Mouse (Mus musculus) CD4-positive helper T cell, adult 2 months (primary cell): ENCODE data around the gene Slc16a7.

Source experiments
- DNase-seq: peaks from one replicate; pipeline ENCODE4 v3.0.0-alpha.2; 2012; ENCODE audit warnings: low read depth, missing footprints, low spot score

Slc16a7 gene

DNA sequence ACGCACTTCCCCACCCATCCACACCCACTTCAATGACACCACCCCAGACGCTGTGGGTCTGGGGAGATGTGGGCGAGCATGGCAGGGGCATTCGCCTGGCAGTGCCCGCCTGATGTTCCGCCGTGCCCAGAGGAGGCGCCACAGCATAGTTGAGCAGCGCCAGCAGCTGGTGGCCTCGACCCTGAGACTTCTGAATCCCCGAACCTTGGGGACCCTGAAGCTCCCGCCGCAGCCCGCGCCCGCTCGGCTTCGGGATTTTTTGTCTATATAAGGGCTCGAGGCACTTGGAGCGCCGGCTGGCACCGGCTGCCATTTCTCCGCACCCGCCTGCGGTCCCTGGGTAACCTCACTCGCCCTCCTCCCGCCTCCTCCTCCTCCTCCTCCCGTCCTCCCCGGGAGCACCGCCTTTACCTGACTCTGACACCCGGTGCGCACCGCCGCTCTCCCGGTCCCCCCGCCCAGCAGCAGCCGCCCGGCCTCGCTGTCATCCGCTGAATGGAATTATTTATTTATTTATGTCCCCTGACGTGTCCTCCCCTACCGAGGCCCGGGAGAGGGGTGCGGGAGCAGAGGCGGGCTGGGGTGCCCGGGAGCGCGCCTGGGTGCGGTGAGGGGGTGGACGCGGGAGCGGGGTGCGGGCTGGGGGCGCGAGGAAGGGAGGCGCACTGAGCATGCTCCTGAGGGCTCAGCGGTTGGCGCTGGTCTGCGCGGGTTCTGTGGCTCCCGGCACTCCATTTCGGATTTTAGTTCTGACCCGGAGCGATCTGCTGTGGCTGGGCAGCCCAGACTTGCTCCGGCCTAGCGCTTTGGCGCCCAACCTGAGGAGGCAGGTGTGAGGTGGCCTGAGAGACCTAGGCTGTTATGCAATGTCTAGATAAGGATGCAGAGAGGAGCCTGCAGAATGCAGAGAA, at the start of gene Slc16a7:
Slc16a7 (minus strand) TSS at position 590 of the 911 bp plus-strand sequence.
- peak; percentile 21 for DNase-seq

DNA sequence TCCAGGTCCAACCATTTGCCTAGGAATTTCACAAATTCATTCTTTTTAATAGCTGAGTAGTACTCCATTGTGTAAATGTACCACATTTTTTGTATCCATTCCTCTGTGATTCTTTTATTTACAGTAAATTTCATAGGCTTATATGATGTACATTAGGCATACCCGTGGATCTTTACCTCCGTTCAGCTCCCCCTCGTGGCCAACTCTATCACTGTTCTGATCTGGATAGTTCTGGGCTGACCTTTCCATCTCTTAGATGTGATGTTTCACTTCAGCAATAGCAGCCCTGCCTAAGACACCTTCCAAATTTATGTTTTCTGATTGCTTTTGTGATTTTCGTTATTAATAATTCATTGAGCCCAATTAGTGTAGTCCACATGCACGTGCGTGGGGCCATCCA, 29.5 kb upstream of the Slc16a7 start:
- no peak for DNase-seq

DNA sequence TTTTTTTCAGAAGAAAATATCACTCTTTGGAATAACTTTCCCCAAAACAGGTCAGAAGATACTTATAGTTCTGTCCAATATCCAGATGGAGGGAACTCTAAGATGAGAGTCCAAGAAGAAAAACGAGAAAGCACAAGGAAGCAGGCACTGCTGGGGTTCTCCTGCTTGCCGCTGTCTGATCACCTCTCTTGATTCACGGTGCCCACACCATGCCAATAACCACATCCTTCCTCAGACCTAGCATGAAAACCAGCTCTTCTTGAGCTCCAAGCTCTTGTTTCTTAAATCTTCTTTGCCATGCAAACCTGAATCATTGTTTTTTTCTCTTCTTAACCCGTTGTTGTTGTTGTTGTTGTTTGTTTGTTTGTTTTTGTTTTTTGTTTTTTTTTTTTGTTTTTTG, 10.5 kb upstream of the Slc16a7 start:
- no peak for DNase-seq

DNA sequence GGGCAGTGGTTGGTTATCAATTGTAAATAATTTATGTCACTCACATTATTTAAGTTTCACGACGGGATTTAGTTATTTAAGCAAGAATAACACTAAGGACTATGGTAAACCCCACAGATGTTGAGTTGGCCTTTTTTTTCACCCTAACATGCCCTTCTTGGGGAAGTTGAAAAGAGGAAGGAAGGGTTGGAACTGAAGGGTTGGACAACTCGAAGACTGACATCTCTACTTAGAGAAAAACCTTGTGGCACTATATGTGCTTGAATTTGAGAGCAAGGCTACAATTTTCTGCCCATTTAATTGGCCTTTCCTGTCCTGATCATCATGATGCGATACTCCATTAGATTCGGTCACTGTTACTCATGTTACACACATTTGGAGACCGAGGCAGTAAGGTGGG, 746 bp upstream of the Slc16a7 start:
- no peak for DNase-seq

DNA sequence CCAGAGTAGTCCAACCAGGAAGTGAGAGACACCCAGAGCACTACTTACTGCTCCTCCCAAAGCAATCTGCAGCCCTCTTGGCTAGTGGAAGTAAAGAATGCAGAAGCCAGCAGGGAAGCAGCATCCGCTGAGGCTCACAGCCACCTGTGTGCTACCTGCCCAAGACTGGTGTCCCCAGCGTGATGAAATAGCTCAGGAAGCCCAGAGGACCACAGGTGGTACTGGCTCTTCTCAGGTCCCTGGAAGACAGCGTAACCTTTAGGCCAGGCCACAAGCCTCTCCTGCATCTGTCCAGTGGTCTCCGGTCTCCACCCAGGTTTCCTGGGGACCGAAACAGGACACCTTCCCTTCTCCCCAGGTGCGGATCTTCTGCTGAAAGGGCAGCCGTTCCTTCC, 787 bp downstream of the Slc16a7 start:
- DNase-seq, result no peak

DNA sequence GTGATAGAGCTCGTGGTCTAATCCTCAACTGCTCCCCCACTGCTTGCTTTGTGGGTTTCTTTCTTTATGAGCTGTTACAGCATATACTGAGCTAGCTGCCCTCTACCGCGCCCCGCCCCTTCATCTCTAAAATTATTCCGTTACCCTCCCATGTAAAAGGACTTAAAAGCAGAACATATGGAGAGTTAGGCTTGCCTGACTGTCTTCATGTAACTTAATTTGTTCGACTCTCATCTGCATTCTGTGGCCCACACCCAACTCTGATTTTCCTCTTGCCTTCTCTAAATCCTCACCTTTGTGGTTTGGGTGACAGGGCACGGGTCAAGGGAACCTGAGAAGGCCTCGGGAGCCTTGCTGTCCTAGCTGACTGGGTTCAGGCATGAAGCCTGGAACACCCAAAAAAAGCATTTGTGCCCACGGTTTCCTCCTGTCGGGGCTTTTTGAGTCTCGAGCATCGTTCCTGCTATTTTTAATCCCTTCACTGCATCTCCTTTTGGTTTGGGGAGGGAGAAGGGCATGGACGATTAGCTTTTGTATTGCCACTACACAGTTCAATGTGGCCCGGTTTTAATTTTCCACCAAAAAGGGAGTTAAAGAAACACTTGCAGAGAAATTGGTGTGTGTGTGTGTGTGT, 1.4 kb downstream of the Slc16a7 start:
- peak; percentile 6 for DNase-seq

DNA sequence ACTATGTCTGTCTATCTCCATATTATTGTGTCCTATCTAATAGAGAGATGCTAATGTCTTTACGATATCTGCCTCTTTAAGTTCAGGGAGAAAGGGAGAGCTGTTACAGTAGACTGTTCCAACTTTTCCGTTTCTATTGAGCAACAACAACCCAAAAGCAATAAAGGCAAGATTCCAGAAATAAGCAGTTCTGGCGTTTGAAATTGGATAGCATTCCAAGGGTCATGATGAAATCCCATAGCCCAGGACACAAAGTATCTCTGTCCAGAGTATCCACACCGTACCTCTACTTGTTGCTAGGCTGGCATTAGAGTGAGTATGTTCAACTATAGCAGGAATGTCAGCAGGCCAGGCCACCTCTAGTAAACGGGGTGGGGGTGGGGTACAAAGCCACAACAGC, 13.7 kb downstream of the Slc16a7 start:
- DNase-seq, result no peak

DNA sequence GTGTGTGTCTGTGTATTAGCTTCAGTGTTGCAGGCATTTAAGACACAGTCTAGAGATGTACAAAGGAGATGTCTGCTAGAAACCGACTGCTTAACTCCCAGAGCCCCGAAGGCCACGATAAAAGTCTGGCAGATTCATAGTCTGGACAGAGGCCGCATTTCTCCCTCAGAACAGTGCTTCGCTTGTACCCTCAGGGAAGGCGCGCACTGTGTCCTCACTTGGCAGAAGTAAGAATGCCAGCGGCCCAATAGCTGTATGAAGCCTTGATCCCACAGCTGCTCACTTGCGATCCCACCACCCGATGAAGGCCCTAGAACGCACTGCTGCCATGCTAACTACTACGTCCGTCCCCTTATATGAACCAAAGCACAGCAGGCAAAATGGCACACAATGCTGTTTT, 16.6 kb downstream of the Slc16a7 start:
- no peak for DNase-seq

DNA sequence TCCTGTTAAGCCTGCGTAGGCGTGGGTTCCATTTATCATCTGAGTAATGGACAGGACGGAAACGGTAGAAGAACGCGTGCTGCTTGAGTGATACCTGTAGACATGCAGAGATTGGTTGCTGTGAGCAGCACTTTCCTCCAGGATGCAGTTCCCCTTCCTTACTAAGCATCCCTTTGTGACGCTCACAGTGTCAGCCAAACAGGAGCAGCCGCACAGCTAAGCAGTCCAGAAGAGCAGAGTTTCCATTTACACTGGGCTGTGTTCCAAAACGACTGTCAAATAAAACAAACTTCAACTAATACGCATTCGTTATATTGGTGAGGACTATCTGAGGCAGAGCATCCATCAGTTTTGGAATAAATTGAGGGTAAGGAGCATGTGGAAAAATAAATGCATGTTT, 17.8 kb downstream of the Slc16a7 start:
- no peak for DNase-seq

DNA sequence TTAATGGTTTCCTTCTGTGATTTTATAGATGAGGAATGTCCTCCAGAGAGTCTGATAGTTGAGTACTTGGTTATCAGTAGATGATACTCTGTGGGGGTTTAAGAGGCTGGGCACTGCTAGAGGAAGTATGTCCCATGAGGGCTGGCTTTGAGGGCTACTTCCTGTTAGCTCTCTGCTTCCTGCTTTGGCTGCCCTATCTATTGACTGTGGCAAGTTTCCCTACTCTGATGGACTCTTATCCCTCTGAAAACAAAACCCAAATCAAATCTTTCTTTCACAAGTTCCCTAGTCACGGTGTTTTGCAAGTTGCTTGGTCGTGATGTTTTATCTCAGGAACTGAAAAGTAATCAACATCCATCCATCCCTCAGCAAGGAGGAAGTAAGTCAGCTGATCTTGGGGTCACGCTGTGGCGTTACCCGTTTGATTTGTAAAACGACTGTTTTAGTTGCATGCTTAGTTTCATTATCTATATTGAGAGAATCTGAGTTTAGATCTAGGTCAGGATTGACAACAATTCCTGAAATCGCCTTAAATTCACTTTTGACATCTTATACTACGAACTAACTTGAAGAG, 19.1 kb downstream of the Slc16a7 start:
- peak; percentile 16 for DNase-seq

DNA sequence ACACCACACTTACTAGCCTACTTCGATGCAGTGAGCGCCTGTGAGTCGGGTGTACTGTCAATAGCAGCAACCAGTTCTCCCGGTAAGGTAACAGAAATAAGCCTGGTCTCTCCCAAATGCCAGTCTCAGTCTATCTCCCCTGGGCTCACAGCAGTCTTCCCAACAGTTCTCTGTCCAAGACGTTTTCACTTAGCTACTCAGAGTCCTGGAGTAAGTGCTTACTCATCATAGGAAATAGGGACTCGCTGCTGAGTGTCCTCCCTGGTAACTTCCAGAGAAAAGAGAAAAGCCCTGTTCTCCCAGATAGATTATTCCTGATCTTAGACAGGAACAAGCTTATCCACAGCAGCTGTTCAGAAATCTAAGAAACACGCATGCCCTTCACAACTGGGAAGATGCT, 30.8 kb downstream of the Slc16a7 start:
- no peak for DNase-seq

DNA sequence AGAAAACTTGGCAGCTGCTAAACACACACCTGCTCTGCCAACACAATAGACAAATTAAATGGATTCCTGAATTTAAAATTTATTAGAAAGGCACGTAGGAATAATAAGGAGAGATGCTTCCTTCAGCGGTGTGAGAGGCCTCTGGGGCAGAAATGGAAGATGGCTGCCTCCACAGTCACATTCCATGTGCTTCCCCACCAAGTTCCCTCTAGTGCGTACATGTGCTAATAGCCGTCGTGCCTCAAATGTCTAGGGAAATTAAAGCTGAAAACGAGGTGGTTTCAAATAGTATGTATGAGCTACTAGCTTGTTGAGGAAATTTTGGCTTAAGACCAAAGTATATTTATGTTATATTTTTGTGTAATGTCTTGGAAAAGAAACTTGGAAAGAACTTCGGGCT, 36.5 kb downstream of the Slc16a7 start:
- DNase-seq, result no peak

DNA sequence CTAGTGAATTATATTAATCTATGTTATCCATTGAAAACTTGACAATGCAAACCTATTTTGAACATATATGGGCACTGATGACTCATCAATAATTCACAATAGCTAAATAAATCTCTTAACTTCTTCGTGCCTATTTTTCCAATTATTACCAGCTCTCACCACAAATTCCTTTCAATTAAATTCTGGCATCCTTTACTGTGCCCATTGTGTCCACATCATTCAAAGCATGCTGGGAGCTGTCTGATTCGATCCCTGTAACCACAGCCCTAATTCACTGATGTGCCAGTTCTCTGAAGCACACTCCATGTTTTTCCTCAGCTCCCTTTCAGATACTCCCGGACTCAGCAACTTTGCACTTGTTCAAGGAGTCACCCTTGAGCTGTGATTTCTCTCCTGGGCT, 41.1 kb downstream of the Slc16a7 start:
- no peak for DNase-seq

DNA sequence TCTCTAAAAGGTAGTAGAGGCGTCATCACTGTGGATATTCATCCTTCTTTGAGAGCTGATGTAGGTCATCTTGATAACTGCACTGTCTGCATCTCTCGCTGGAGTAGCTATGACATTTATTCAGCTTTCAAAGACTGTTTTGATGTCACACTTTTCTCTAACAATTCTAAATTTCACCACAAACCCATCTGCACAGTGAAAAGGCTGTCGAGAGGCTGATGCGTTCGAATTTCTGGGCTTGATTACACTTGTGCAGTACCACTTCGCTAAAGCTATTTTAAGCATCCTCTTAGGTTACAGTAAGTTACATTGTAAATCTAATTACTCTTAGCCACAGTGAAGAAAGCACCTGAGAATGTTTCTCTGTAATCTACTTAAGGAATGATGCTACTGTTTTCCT, 42.1 kb downstream of the Slc16a7 start:
- DNase-seq, result no peak

DNA sequence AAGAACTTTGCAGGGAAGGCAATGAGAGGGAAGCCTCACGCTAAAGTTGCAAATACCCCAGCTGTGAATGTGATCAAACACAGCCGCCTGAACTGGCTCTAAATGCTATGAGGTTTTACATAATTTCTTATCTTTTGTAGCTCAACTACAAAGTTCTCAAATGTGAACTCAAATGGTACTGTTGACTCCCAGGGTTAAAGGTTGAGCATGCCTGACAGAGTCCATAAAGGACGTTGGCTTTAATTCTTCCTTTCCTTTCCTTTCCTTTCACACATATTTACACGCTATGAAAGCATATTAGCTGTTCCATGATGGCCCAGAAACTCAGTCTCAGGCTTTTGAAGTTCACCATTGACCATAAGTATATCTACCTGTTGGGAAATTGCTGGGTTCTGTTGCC, 42.9 kb downstream of the Slc16a7 start:
- DNase-seq, result no peak

DNA sequence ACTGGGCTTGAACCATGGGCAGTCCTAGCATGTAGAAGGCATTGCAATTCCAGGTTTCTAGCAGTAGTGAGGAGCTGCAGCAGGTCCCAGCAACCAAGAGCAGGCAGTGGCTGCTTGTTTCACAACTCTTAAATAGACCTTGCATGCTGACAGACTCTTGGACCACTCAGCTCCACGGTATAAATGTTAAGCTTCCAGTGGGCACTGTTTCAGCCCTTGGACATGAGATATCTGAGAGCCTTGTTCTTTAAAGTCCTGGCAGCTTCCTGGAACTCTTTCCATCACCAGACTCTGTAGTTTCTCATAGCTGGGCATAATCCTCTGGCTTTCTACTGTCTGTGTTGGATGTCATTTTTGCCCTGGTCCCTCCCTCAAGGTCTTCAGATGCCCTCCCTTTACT, 43.7 kb downstream of the Slc16a7 start:
- DNase-seq, result no peak

DNA sequence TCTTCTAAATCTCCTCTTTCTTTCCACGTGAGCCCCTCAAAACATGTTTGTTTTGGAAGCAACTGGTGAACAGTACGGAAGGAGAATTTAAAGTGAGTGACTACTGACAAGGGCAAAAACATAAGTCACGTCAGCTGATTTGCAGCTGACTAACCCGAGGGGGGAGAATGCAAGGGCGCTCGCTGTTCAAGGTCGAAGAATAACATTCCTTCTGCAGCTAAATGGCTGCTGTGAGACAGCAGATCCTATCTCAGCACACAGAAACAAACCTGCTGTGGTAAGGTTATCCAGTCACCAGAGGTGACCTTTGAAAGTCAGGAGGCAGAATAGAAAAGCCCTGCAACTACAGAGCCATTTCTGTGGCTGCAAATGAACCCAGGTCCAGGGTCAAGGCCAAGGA, 47.1 kb downstream of the Slc16a7 start:
- DNase-seq, result no peak

DNA sequence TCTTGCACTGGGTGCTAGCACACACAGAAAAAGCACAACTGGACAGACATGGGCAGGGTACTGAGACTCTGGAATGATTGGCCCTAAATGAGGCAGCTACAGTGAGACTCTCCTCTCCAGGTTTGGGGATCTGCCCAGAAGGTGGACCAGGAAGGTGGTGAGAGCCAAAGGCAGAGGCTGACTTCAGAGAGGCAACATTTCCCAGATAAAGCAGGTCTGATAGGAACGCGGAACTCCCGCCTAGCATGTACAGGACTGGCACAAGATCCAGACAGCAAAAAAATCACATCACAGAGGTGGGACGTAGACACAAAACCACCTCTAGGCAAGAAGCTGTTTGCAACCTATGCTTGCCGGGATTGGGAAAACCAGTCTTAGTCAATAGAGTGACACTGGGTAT, 55.5 kb downstream of the Slc16a7 start:
- no peak for DNase-seq

DNA sequence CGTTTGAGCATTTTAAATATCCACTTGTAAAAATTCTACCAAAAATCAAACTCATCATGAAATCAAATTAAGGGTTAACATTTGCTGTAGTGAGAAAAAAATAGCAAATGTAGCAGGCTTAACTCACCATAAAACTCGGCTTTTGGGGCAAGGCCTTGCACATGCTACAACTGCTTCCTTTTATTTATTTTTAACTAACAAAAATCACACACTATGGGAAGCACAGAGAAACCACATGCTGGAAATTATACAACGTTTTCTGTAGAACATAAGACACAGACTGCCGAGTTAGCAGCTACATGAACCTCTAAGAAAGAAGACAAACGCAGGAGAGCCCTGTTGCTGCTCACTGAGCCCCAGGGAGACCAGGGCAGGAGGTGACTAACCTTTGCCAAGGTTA, 57.9 kb downstream of the Slc16a7 start:
- DNase-seq, result no peak

DNA sequence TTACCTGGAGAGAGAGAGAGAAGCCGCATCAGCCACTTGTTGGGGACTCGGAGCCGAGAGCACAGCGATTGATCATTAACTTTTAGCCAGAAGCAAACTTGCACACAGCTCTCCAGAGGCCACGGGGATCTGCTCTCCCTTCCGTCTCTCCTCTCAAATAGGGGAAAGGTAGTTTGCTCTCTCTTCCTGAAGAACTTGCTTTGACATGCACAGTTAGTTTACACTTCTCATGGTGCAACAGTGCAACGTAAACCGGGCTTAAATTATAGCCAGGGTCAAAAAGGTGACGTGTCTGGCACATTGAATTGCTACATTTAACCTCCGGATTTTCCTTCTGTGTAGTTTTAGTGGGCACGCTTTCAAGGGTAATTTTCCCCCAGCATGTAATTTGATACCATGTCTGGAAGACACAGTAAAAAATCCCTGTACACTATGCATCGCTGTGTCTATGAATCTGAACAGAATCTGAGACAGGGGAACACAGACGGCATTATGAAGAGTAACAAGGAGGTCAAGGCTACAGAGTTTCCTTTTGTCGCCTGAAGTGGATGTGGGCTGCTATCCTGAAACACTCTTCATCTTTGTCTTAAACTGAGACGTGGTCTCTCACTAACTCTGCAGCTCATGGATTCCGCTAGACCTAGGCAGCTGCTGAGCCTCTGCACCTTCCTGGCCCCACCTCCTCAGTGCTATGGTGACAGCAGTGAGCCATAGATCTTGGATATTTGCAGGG, 60.8 kb downstream of the Slc16a7 start:
- DNase-seq, result no peak

DNA sequence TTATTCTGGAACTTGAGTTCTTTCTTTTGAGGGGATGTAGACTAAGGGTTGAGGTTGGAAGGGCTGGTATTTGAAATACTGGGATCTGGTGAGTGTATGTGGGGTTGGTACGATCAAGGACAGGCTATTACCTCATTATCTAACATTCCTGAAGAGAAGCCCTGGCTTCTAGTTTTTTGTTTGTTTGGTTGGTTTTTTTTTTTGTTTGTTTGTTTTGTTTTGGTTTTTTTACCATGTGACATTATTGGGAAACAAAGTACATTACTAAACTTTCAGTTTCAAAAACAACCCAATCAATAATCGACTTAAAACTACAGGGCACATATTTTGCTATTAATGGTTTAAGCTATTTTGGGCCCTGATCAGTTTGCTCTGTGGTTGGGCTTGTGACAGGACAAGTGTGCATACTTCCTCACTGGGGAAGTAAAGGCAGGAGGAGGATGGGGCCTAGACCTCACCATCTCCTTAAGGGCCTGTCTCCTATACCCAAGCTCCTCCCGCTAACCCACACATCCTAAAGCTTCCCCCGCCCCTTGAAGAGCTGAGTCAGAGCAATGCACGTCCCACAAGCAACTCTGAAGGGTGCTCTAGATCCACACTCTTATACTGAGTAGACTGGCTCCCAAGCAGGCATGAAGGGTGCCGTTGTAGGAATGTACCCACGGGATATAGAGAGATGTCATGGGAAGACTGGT, 64.2 kb downstream of the Slc16a7 start:
- DNase-seq, result no peak
